Mouse (Mus musculus): ENCODE data around the gene Sdk1.

GRCm38 (mm10) chr5:141866042-141866441 is 624.8 kb downstream of the Sdk1 start:
- TF ChIP-seq CTCF (IDR thresholded peaks at IDR 0.05) (no peak), EP300 (IDR thresholded peaks at IDR 0.05; ENCODE audit: insufficient read depth, low read depth, low read length) (no peak), POLR2A (IDR thresholded peaks at IDR 0.05; ENCODE audit: insufficient read depth, low read depth, low read length) (no peak)

Data from heart, adult 2 months (tissue).